In genomic region chr1:52687636-52688035, GRCm38 (mm10) we compare ENCODE assay signal across 17 mouse cellular contexts. TPM values are rescaled to one million over a fixed set of nuclear protein-coding genes. Genes with fewer than 3 reads are reported as not detected.
DNase-seq lines count a peak whose midpoint lies in the region; ATAC-seq and TF ChIP-seq lines count a peak whose summit lies in the region.
"Had no signal": no experiment of that assay in that cellular context is flagged by ENCODE, and none has a peak within 500 bp of the region (broad histone marks: within the 10 kb centered on the region; RNA-seq: fewer than 3 reads in every experiment).

No protein-coding gene starts in this region.

- H3K27ac ChIP-seq in intestine, embryonic 14.5 days (ENCODE audit: low read depth) = no peak overlapping the region
- H3K27ac ChIP-seq in intestine, embryonic 15.5 days = no peak overlapping the region
- H3K27ac ChIP-seq in small intestine, adult 2 months (ENCODE audit: insufficient read depth, low read depth, low read length) = peak overlapping the region; percentile 54
- H3K27ac ChIP-seq in stomach, postnatal 0 days (replicated peaks) = 0 out of 2 replicates have a peak overlapping the region, but pooled peaks have one; percentile 5
- H3K27ac ChIP-seq: embryonic facial prominence, embryonic 12.5 days; forebrain, embryonic 15.5 days; heart, embryonic 13.5 days; hindbrain, embryonic 12.5 days had no signal

- TF ChIP-seq EP300 in stomach, postnatal 0 days (optimal IDR thresholded peaks at IDR 0.05) = no peak

- TF ChIP-seq CTCF in small intestine, adult 2 months (IDR thresholded peaks at IDR 0.05; ENCODE audit: extremely low read depth, insufficient read length, insufficient replicate concordance, low read depth, low read length) = no peak
- TF ChIP-seq CTCF in stomach, postnatal 0 days (IDR thresholded peaks at IDR 0.05; ENCODE audit: low read depth) = no peak

- DNase-seq in intestine, embryonic 14.5 days (ENCODE audit: low spot score) = no peak
- DNase-seq in stomach, postnatal 0 days (ENCODE audit: low spot score) = peak; percentile 54
- DNase-seq in adrenal gland, postnatal 10 days = no peak
- DNase-seq in heart, postnatal 36 days = no peak
- DNase-seq: adrenal gland, postnatal 14 days; cerebellum, adult 11-12 months; cerebellum, adult 9-10 months; cerebellum, postnatal 25 days; gastrocnemius, postnatal 36 days; heart, adult 11 months; heart, postnatal 4 days had no signal

- H3K36me3 ChIP-seq in intestine, embryonic 14.5 days (ENCODE audit: control insufficient read depth, insufficient read depth, low read length) = no peaks in the 10 kb centered on the region
- H3K36me3 ChIP-seq in intestine, embryonic 15.5 days = no peaks in the 10 kb centered on the region
- H3K36me3 ChIP-seq in small intestine, adult 2 months (ENCODE audit: control insufficient read depth, insufficient read depth, low read length) = no peaks in the 10 kb centered on the region
- no peaks in the 10 kb centered on the region for H3K36me3 ChIP-seq in stomach, postnatal 0 days (ENCODE audit: control insufficient read depth, insufficient read depth, low read length)
- H3K36me3 ChIP-seq: embryonic facial prominence, embryonic 12.5 days; forebrain, embryonic 15.5 days; heart, embryonic 13.5 days; hindbrain, embryonic 12.5 days had no signal

- 60% methylated on average over 8 of the region's 8 CpGs for WGBS in intestine, embryonic 14.5 days
- 57% methylated on average over 8 of the region's 8 CpGs for WGBS in intestine, embryonic 15.5 days
- WGBS in small intestine, adult 2 months = 20% methylated on average over 8 of the region's 8 CpGs
- WGBS in stomach, postnatal 0 days = 45% methylated on average over 8 of the region's 8 CpGs

- H3K4me3 ChIP-seq in intestine, embryonic 14.5 days (ENCODE audit: low read depth, low read length) = no peak overlapping the region
- H3K4me3 ChIP-seq in intestine, embryonic 15.5 days (replicated peaks) = no peak overlapping the region
- no peak overlapping the region for H3K4me3 ChIP-seq in small intestine, adult 2 months (ENCODE audit: low read depth, low read length)
- H3K4me3 ChIP-seq in stomach, postnatal 0 days (ENCODE audit: low read depth, low read length) = no peak overlapping the region
- H3K4me3 ChIP-seq: embryonic facial prominence, embryonic 12.5 days; forebrain, embryonic 15.5 days; heart, embryonic 13.5 days; hindbrain, embryonic 12.5 days had no signal

- no peaks in the 10 kb centered on the region for H3K9me3 ChIP-seq in intestine, embryonic 14.5 days (ENCODE audit: control insufficient read depth, low read length)
- H3K9me3 ChIP-seq in intestine, embryonic 15.5 days = no peaks in the 10 kb centered on the region
- H3K9me3 ChIP-seq in stomach, postnatal 0 days (ENCODE audit: control insufficient read depth, low read length) = no peaks in the 10 kb centered on the region
- H3K9me3 ChIP-seq: embryonic facial prominence, embryonic 12.5 days; forebrain, embryonic 15.5 days; heart, embryonic 13.5 days; hindbrain, embryonic 12.5 days had no signal

- TF ChIP-seq POLR2A in small intestine, adult 2 months (IDR thresholded peaks at IDR 0.05; ENCODE audit: low read depth, low read length) = no peak

- H3K27me3 ChIP-seq in intestine, embryonic 14.5 days (replicated peaks; ENCODE audit: control insufficient read depth, insufficient read depth, low read length) = no peaks in the 10 kb centered on the region
- no peaks in the 10 kb centered on the region for H3K27me3 ChIP-seq in intestine, embryonic 15.5 days (replicated peaks)
- no peaks in the 10 kb centered on the region for H3K27me3 ChIP-seq in small intestine, adult 2 months (ENCODE audit: control insufficient read depth, insufficient read depth, low read length)
- no peaks in the 10 kb centered on the region for H3K27me3 ChIP-seq in stomach, postnatal 0 days (ENCODE audit: control insufficient read depth, insufficient read depth, low read length)
- H3K27me3 ChIP-seq: embryonic facial prominence, embryonic 12.5 days; forebrain, embryonic 15.5 days; heart, embryonic 13.5 days; hindbrain, embryonic 12.5 days had no signal

- intact Hi-C loops in heart, postnatal 36 days (cut with DNase I) = no loop called here

- no peak overlapping the region for H3K9ac ChIP-seq in intestine, embryonic 14.5 days (ENCODE audit: low read length)
- H3K9ac ChIP-seq in intestine, embryonic 15.5 days = no peak overlapping the region
- no peak overlapping the region for H3K9ac ChIP-seq in stomach, postnatal 0 days (ENCODE audit: low read length)
- H3K9ac ChIP-seq: embryonic facial prominence, embryonic 12.5 days; forebrain, embryonic 15.5 days; heart, embryonic 13.5 days; hindbrain, embryonic 12.5 days had no signal

- no peaks in the 10 kb centered on the region for H3K4me1 ChIP-seq in intestine, embryonic 14.5 days (replicated peaks; ENCODE audit: control insufficient read depth, insufficient read depth, low read length)
- no peaks in the 10 kb centered on the region for H3K4me1 ChIP-seq in intestine, embryonic 15.5 days (replicated peaks)
- peaks cover 7% of the 10 kb centered on the region for H3K4me1 ChIP-seq in small intestine, adult 2 months (ENCODE audit: control insufficient read depth, insufficient read depth, insufficient read length, low read length)
- H3K4me1 ChIP-seq in stomach, postnatal 0 days (replicated peaks; ENCODE audit: control insufficient read depth, insufficient read depth) = peaks cover 4% of the 10 kb centered on the region
- H3K4me1 ChIP-seq: embryonic facial prominence, embryonic 12.5 days; forebrain, embryonic 15.5 days; hindbrain, embryonic 12.5 days had no signal

- H3K4me2 ChIP-seq in intestine, embryonic 14.5 days (ENCODE audit: low read length) = no peak overlapping the region
- H3K4me2 ChIP-seq in intestine, embryonic 15.5 days (replicated peaks) = no peak overlapping the region
- H3K4me2 ChIP-seq in stomach, postnatal 0 days (replicated peaks; ENCODE audit: low read depth) = no peak overlapping the region
- H3K4me2 ChIP-seq: embryonic facial prominence, embryonic 12.5 days; forebrain, embryonic 15.5 days; heart, embryonic 13.5 days; hindbrain, embryonic 12.5 days had no signal

- ATAC-seq in intestine, embryonic 14.5 days (replicated peaks; ENCODE audit: low FRiP score, low TSS enrichment, low read depth) = 0 out of 2 replicates have a peak, but pooled peaks have one; percentile 62
- ATAC-seq in intestine, embryonic 15.5 days = peak; percentile 62
- peak; percentile 91 for ATAC-seq in stomach, postnatal 0 days (ENCODE audit: low FRiP score, low TSS enrichment)
- ATAC-seq: forebrain, embryonic 15.5 days had no signal

RNA-seq across cellular contexts. Expression of gene Mfsd6, which starts 39.6 kb away (rescaled TPM):
- 3.7 and 4.3 TPM in 2 replicates for polyA plus RNA-seq in intestine, embryonic 14.5 days (2014; fragmentation: Nextera tagmentation; extraction: Ambion mirVana)
- polyA plus RNA-seq in intestine, embryonic 15.5 days (2015; fragmentation: Nextera tagmentation; extraction: Ambion mirVana) = 3.1 and 4.4 TPM in 2 replicates
- polyA plus RNA-seq in small intestine, adult 2 months (2012; rRNA removed) = 8.2 and 18.6 TPM in 2 replicates
- polyA plus RNA-seq in stomach, postnatal 0 days (2015; fragmentation: Nextera tagmentation; extraction: Ambion mirVana) = 6.3 and 8.0 TPM in 2 replicates
- total RNA-seq in adrenal gland, postnatal 10 days (2021) = 10 to 100 TPM; 14.0 to 16.4 TPM
- 10 to 100 TPM; 18.8 to 21.6 TPM for total RNA-seq in heart, postnatal 36 days (2021)

RNA-seq across cellular contexts. Expression of gene Nemp2, which starts 57.1 kb away (rescaled TPM):
- polyA plus RNA-seq in intestine, embryonic 14.5 days (2014; fragmentation: Nextera tagmentation; extraction: Ambion mirVana) = 11.9 and 12.3 TPM in 2 replicates
- polyA plus RNA-seq in intestine, embryonic 15.5 days (2015; fragmentation: Nextera tagmentation; extraction: Ambion mirVana) = 6.2 and 6.8 TPM in 2 replicates
- 1.1 and 2.3 TPM in 2 replicates for polyA plus RNA-seq in small intestine, adult 2 months (2012; rRNA removed)
- polyA plus RNA-seq in stomach, postnatal 0 days (2015; fragmentation: Nextera tagmentation; extraction: Ambion mirVana) = 2.4 and 2.9 TPM in 2 replicates
- total RNA-seq in adrenal gland, postnatal 10 days (2021) = 1 to 10 TPM; 3.1 to 5.4 TPM
- 1 to 10 TPM; 1.2 to 1.3 TPM for total RNA-seq in heart, postnatal 36 days (2021)

Comparison
In these comparisons a context has a peak if more than half of its experiments do, and no peak if none do; other contexts are left out.
1. H3K27ac ChIP-seq: peak in small intestine, adult 2 months (single experiment) and stomach, postnatal 0 days (single experiment); none in intestine, embryonic 14.5 days (single experiment) and intestine, embryonic 15.5 days (single experiment).
2. Peak in every context shown above with its lines, with median percentiles within 50 percentile points of each other: ATAC-seq.